Mouse (Mus musculus): ENCODE measurements at regions not wholly inside any gene's neighbourhood (a gene's known extent, or its start where the extent isn't known, plus 50 kb on each side); places are given as distances from the start of the nearest gene placed in this dataset.

GRCm38 (mm10) chr8:103238456-103238970, 453.1 kb upstream of the Cdh11 start:
- no peak for TF ChIP-seq POLR2A (IDR thresholded peaks at IDR 0.05; ENCODE audit: control insufficient read depth, extremely low read depth, insufficient read depth, low read length, poor library complexity)
- no peak for TF ChIP-seq CTCF (IDR thresholded peaks at IDR 0.05; ENCODE audit: borderline replicate concordance, control insufficient read depth, extremely low read depth, insufficient read depth, low read length, poor library complexity)

Measured in thymus, adult 2 months (tissue).